Mouse (Mus musculus): ENCODE data around the gene Aoc2. TPM values are rescaled to one million over a fixed set of nuclear protein-coding genes. Genes with fewer than 3 reads are reported as not detected.

Gene Aoc2
- polyA plus RNA-seq (2012; ENCODE audit: insufficient read depth, insufficient read length, low replicate concordance, missing spikeins), result not detected in 2 replicates

GRCm38 (mm10) chr11:101324763-101325162 is at the start of gene Aoc2:
Aoc2 (plus strand) TSS chr11:101325063.
- Histone ChIP-seq H3K27ac (ENCODE audit: insufficient read depth, low read depth, low read length) (no peak within 1 kb of the TSS), H3K4me3 (ENCODE audit: insufficient read depth, low read depth, low read length) (no peak within 1 kb of the TSS), H3K4me1 (ENCODE audit: control insufficient read depth, insufficient read depth, low read length) (peaks cover 3% of the 10 kb centered on the region; the same call in 1 of the 2 replicates)
- 93% methylated on average over 5 of the region's 5 CpGs for WGBS
- no peak for TF ChIP-seq POLR2A (IDR thresholded peaks at IDR 0.05; ENCODE audit: insufficient read depth, low read depth, low read length)
- TF ChIP-seq CTCF (IDR thresholded peaks at IDR 0.05; ENCODE audit: insufficient read depth, low read depth, low read length), result no peak

- peaks cover 24% of the 10 kb centered on the region for H3K4me1 ChIP-seq (ENCODE audit: control insufficient read depth, insufficient read depth, low read length)
- H3K27ac ChIP-seq (ENCODE audit: insufficient read depth, low read depth, low read length), result no peak overlapping the region
- WGBS, result 70% methylated on average over 4 of the region's 4 CpGs
- TF ChIP-seq POLR2A (IDR thresholded peaks at IDR 0.05; ENCODE audit: insufficient read depth, low read depth, low read length) (no peak; the same call in 1 of the 2 replicates), CTCF (IDR thresholded peaks at IDR 0.05; ENCODE audit: insufficient read depth, low read depth, low read length) (no peak)
- H3K4me3 ChIP-seq (ENCODE audit: insufficient read depth, low read depth, low read length), result no peak overlapping the region
Observed at GRCm38 (mm10) chr11:101275309-101275708, 49.6 kb upstream of the Aoc2 start.

GRCm38 (mm10) chr11:101276319-101277070 is 48.4 kb upstream of the Aoc2 start:
- Histone ChIP-seq H3K4me3 (ENCODE audit: insufficient read depth, low read depth, low read length) (no peak overlapping the region), H3K27ac (ENCODE audit: insufficient read depth, low read depth, low read length) (no peak overlapping the region), H3K4me1 (ENCODE audit: control insufficient read depth, insufficient read depth, low read length) (peaks cover 24% of the 10 kb centered on the region)
- WGBS, result 36% methylated on average over 27 of the region's 27 CpGs
- no peak for TF ChIP-seq CTCF (IDR thresholded peaks at IDR 0.05; ENCODE audit: insufficient read depth, low read depth, low read length)
- TF ChIP-seq POLR2A (IDR thresholded peaks at IDR 0.05; ENCODE audit: insufficient read depth, low read depth, low read length), result no peak

GRCm38 (mm10) chr11:101277381-101278222 is 47.3 kb upstream of the Aoc2 start:
- peak overlapping the region; percentile 98 for H3K4me3 ChIP-seq (ENCODE audit: insufficient read depth, low read depth, low read length)
- H3K27ac ChIP-seq (ENCODE audit: insufficient read depth, low read depth, low read length), result no peak overlapping the region
- TF ChIP-seq CTCF (IDR thresholded peaks at IDR 0.05; ENCODE audit: insufficient read depth, low read depth, low read length), result no peak
- TF ChIP-seq POLR2A (IDR thresholded peaks at IDR 0.05; ENCODE audit: insufficient read depth, low read depth, low read length), result no peak
- peaks cover 24% of the 10 kb centered on the region for H3K4me1 ChIP-seq (ENCODE audit: control insufficient read depth, insufficient read depth, low read length)
- WGBS, result 63% methylated on average over 12 of the region's 12 CpGs

DNA sequence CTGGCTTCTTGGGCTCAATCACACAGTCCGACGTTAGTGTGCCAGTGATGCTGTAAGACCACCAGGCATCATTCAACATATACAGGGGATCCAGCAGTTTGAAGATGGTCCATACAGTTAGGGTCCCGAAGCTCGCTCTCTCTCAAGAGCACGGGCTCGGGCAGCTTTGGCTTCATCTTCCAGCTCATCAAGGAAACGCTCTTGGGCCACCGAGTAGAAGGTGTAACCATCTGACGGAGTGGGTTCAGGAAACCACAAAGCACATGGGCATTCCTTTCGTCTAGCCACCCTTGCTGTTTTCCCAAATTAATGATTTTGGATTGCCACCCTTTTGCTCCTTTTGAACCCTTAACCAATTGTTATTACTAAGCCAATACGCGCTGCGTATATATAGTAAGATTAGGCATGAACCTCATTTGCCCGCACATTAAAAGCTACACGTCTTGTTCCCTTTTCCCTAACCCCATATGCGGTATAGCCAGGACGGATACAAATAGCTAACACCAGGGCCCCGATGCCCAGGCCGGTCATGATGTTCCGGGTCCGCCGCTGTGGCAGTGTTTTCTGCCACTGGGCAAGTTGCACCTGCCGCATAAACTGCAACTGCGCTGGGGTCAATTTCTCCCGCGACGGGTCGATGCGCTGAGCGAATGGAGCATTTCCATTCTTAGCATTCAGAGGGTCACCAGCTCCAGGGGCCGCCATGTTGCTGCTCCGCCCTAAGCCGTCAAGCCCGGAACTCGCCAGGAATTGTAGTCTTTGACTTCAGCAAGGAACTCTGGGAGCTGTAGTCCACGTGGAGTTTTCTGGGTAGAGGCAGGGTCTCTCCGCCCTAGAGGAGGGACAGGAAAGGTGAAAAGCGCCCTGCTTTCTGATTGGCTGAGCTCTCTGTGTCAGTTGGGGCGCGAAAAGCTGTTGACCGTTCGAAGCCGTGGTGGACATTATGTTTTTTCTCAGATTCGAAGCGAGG is 46.4 kb upstream of the Aoc2 start, which contains the start of the genes Cntd1 and Coa3:
Gene Cntd1, plus strand, starts transcription at position 790 of the 970 bp plus-strand sequence.
Gene Coa3, minus strand, starts transcription at position 892 of the 970 bp plus-strand sequence.
- Histone ChIP-seq H3K27ac (ENCODE audit: insufficient read depth, low read depth, low read length) (peak within 1 kb of the TSS; percentile 53), H3K4me3 (ENCODE audit: insufficient read depth, low read depth, low read length) (peak within 1 kb of the TSS; percentile 98), H3K4me1 (ENCODE audit: control insufficient read depth, insufficient read depth, low read length) (peaks cover 24% of the 10 kb centered on the region)
- 8% methylated on average over 45 of the region's 45 CpGs for WGBS
- no peak for TF ChIP-seq CTCF (IDR thresholded peaks at IDR 0.05; ENCODE audit: insufficient read depth, low read depth, low read length)
- TF ChIP-seq POLR2A (IDR thresholded peaks at IDR 0.05; ENCODE audit: insufficient read depth, low read depth, low read length), result peak; percentile 58; the same call in 1 of the 2 replicates

DNA sequence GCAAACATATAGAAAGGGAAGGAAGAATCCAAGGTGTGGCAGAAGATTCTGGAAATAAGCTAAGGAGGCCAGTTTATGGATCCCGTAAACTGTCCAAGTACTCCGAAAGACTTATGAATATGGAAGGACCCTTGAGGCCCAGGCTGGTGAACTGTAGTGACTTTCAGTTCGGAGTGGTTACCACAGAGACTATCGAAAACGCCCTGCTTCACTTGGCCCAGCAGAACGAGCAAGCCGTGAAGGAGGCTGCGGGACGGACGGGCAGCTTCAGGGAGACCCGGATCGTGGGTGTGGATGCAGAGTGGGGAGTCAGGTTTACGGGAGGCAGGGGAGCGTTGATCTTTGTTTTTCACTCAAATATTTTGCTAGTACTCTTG is 45.7 kb upstream of the Aoc2 start:
- peak overlapping the region; percentile 98 for H3K4me3 ChIP-seq (ENCODE audit: insufficient read depth, low read depth, low read length)
- WGBS, result 54% methylated on average over 14 of the region's 14 CpGs

DNA sequence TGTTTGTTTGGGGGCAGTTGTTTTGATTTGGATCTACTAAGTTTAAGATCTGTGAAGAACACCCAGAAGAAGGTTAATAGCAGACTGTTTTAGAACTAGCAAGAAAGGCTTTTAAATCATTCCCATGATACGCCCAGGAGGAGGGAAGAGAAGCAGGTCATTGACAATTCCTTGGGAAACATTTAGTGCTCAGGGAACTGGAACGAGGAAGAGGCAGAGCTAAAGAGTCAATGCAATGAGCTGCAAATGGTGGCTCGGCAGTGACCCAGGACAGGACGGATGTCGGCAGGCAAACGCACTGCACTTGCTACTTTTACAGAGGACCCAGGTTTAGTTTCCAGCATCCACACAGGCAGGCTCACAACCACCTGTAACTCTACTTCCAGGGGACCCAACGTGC is 44.0 kb upstream of the Aoc2 start:
- TF ChIP-seq CTCF (IDR thresholded peaks at IDR 0.05; ENCODE audit: insufficient read depth, low read depth, low read length), result no peak
- TF ChIP-seq POLR2A (IDR thresholded peaks at IDR 0.05; ENCODE audit: insufficient read depth, low read depth, low read length), result no peak
- WGBS, result 53% methylated on average over 7 of the region's 7 CpGs
- peaks cover 24% of the 10 kb centered on the region for H3K4me1 ChIP-seq (ENCODE audit: control insufficient read depth, insufficient read depth, low read length)
- H3K4me3 ChIP-seq (ENCODE audit: insufficient read depth, low read depth, low read length), result no peak overlapping the region
- no peak overlapping the region for H3K27ac ChIP-seq (ENCODE audit: insufficient read depth, low read depth, low read length)

More for the DNA sequence above, 45.7 kb upstream of the Aoc2 start:
- no peak for TF ChIP-seq POLR2A (IDR thresholded peaks at IDR 0.05; ENCODE audit: insufficient read depth, low read depth, low read length)
- no peak for TF ChIP-seq CTCF (IDR thresholded peaks at IDR 0.05; ENCODE audit: insufficient read depth, low read depth, low read length)
- peaks cover 24% of the 10 kb centered on the region for H3K4me1 ChIP-seq (ENCODE audit: control insufficient read depth, insufficient read depth, low read length)
- H3K27ac ChIP-seq (ENCODE audit: insufficient read depth, low read depth, low read length), result no peak overlapping the region

GRCm38 (mm10) chr11:101282896-101283295 is 42.0 kb upstream of the Aoc2 start:
- Histone ChIP-seq H3K4me3 (ENCODE audit: insufficient read depth, low read depth, low read length) (no peak overlapping the region), H3K4me1 (ENCODE audit: control insufficient read depth, insufficient read depth, low read length) (peaks cover 7% of the 10 kb centered on the region), H3K27ac (ENCODE audit: insufficient read depth, low read depth, low read length) (no peak overlapping the region)
- TF ChIP-seq POLR2A (IDR thresholded peaks at IDR 0.05; ENCODE audit: insufficient read depth, low read depth, low read length) (no peak), CTCF (IDR thresholded peaks at IDR 0.05; ENCODE audit: insufficient read depth, low read depth, low read length) (no peak)
- 10% methylated on average over 5 of the region's 5 CpGs for WGBS
